Comparison of ENCODE assay signal across 16 mouse cellular contexts in genomic region chr11:38762241-38762640, GRCm38 (mm10).
"Had no signal": no experiment of that assay in that cellular context is flagged by ENCODE, and none has a peak within 500 bp of the region (broad histone marks: within the 10 kb centered on the region; RNA-seq: fewer than 3 reads in every experiment).

No protein-coding gene starts in this region.

- H3K4me1 ChIP-seq: neural tube, embryonic 13.5 days; neural tube, embryonic 15.5 days; stomach, embryonic 15.5 days had no signal

- H3K4me3 ChIP-seq: neural tube, embryonic 13.5 days; neural tube, embryonic 15.5 days; stomach, embryonic 15.5 days had no signal

- H3K27me3 ChIP-seq: neural tube, embryonic 13.5 days; neural tube, embryonic 15.5 days; stomach, embryonic 15.5 days had no signal

- H3K4me2 ChIP-seq: neural tube, embryonic 13.5 days; neural tube, embryonic 15.5 days; stomach, embryonic 15.5 days had no signal

- H3K9me3 ChIP-seq: neural tube, embryonic 13.5 days; neural tube, embryonic 15.5 days; stomach, embryonic 15.5 days had no signal

- H3K36me3 ChIP-seq: neural tube, embryonic 13.5 days; neural tube, embryonic 15.5 days; stomach, embryonic 15.5 days had no signal

- H3K27ac ChIP-seq: neural tube, embryonic 13.5 days; neural tube, embryonic 15.5 days; stomach, embryonic 15.5 days; stomach, postnatal 0 days had no signal

- DNase-seq: retina, postnatal 1 day; right cerebral cortex, adult 18-20 months; right cerebral cortex, postnatal 14 days; right cerebral cortex, postnatal 25 days; right cerebral cortex, postnatal 4 days; spleen, adult 18-20 months; thymus, adult 18-20 months; thymus, adult 2 months; thymus, postnatal 14 days; thymus, postnatal 25 days; thymus, postnatal 36 days; thymus, postnatal 4 days had no signal

- H3K9ac ChIP-seq: neural tube, embryonic 13.5 days; neural tube, embryonic 15.5 days; stomach, embryonic 15.5 days had no signal
